Mouse (Mus musculus) spleen, adult 2 months (tissue): Measurements from ENCODE around the gene Rmnd5b. TPM values are rescaled to one million over a fixed set of nuclear protein-coding genes. Genes with fewer than 3 reads are reported as not detected.
"Not testable (repeated sequence)": the region's sequence is repeated elsewhere in the genome, so short reads cannot be mapped to it uniquely, and the experiment has no call there.

Experiments used
- DNase-seq, 2 experiments: peaks; one replicate each; pipeline versions ENCODE4 v3.0.0 to v3.0.0-alpha.2; 2012 to 2021; ENCODE audit warnings: low spot score in 2 of 2, low read depth in 1 of 2
- H3K27ac ChIP-seq: fragments of 200-500 bp; 2 replicates; pipeline ENCODE4 v1.5.1; 2012; ENCODE audit warnings: low read length, inconsistent platforms; ENCODE audit not compliant: insufficient read depth
- H3K27me3 ChIP-seq: fragments of 200-500 bp; 2 replicates; pipeline ENCODE4 v1.6.1; 2012; ENCODE audit warnings: mild to moderate bottlenecking, moderate library complexity, low read length, inconsistent platforms; ENCODE audit not compliant: control insufficient read depth, insufficient read depth
- H3K36me3 ChIP-seq: fragments of 200-500 bp; 2 replicates; pipeline ENCODE4 v1.6.1; 2012; ENCODE audit warnings: mild to moderate bottlenecking, low read length, inconsistent platforms; ENCODE audit not compliant: control insufficient read depth, insufficient read depth
- H3K4me1 ChIP-seq: fragments of 200-500 bp; 2 replicates; pipeline ENCODE4 v1.6.1; 2011; ENCODE audit warnings: inconsistent platforms; ENCODE audit not compliant: control insufficient read depth, insufficient read depth, insufficient read length
- H3K4me3 ChIP-seq: fragments of 200-500 bp; 2 replicates; pipeline ENCODE4 v1.5.1; 2011; ENCODE audit warnings: mild to moderate bottlenecking, inconsistent platforms; ENCODE audit not compliant: insufficient read depth, insufficient read length; ENCODE audit errors: extremely low read depth
- CTCF ChIP-seq: fragments of 200-500 bp; IDR thresholded peaks from 2 replicates; pipeline ENCODE4 v1.5.1; 2011; ENCODE audit warnings: mild to moderate bottlenecking, inconsistent platforms; ENCODE audit not compliant: insufficient read depth, insufficient read length, insufficient replicate concordance; ENCODE audit errors: extremely low read depth
- POLR2A ChIP-seq: fragments of 200-500 bp; IDR thresholded peaks from 2 replicates; pipeline ENCODE4 v1.6.1; 2011; ENCODE audit warnings: low read depth, low read length, inconsistent platforms
- WGBS: fragments of 180-500 bp; shearing (Covaris S2); methylation state at CpG from one replicate; pipeline ENCODE4 v1.1.7; 2018; 5-methylcytosine and 5-hydroxymethylcytosine counted together
- polyA plus RNA-seq: library from polyadenylated mRNA; depleted of rRNA; stranded (reverse); fragments of >200 nt; gene quantifications from 2 replicates; pipeline ENCODE4 v1.2.3, GENCODE M21; 2012

The Rmnd5b gene
- polyA plus RNA-seq, 1 experiment = 71.2 TPM

- Histone ChIP-seq H3K27ac (peak overlapping the region; percentile 92), H3K36me3 (no peaks in the 10 kb centered on the region), H3K4me1 (peaks cover 12% of the 10 kb centered on the region; the same call in 1 of the 2 replicates), H3K27me3 (no peaks in the 10 kb centered on the region), H3K4me3 (peak overlapping the region; percentile 61)
- no peak for DNase-seq
- TF ChIP-seq POLR2A = no peak
- WGBS = 8% methylated on average over 6 of the region's 6 CpGs
Measured at GRCm38 (mm10) chr11:51635127-51635524, 570 bp downstream of the Rmnd5b start.

- peaks cover 12% of the 10 kb centered on the region; the same call in 1 of the 2 replicates for H3K4me1 ChIP-seq
- H3K27ac ChIP-seq = no peak overlapping the region
- TF ChIP-seq CTCF (no peak), POLR2A (no peak)
- peaks cover 3% of the 10 kb centered on the region for H3K36me3 ChIP-seq
- 87% methylated on average over 3 of the region's 3 CpGs for WGBS
- H3K27me3 ChIP-seq = no peaks in the 10 kb centered on the region
- DNase-seq = no peak
- no peak overlapping the region for H3K4me3 ChIP-seq
Measured at GRCm38 (mm10) chr11:51633721-51634120, 2.0 kb downstream of the Rmnd5b start.

- H3K27ac ChIP-seq, DNase-seq, H3K27me3 ChIP-seq, H3K36me3 ChIP-seq, H3K4me3 ChIP-seq: not testable (repeated sequence)
- peaks cover 12% of the 10 kb centered on the region; the same call in 1 of the 2 replicates for H3K4me1 ChIP-seq
- 48% methylated on average over 7 of the region's 7 CpGs for WGBS
Measured at GRCm38 (mm10) chr11:51633200-51633599, 2.5 kb downstream of the Rmnd5b start.

- Histone ChIP-seq H3K36me3 (peaks cover 7% of the 10 kb centered on the region), H3K27ac (peak overlapping the region; percentile 22), H3K27me3 (no peaks in the 10 kb centered on the region), H3K4me1 (peaks cover 12% of the 10 kb centered on the region; the same call in 1 of the 2 replicates), H3K4me3 (no peak overlapping the region)
- 49% methylated on average over 6 of the region's 6 CpGs for WGBS
- DNase-seq = no peak
- TF ChIP-seq CTCF (no peak), POLR2A (no peak)
Measured at GRCm38 (mm10) chr11:51632130-51632753, 3.5 kb downstream of the Rmnd5b start.

GRCm38 (mm10) chr11:51629651-51630314, 5.9 kb downstream of the Rmnd5b start:
- no peak for DNase-seq
- Histone ChIP-seq H3K36me3 (peaks cover 18% of the 10 kb centered on the region), H3K27me3 (no peaks in the 10 kb centered on the region), H3K4me1 (peaks cover 9% of the 10 kb centered on the region; the same call in 1 of the 2 replicates), H3K4me3 (no peak overlapping the region), H3K27ac (no peak overlapping the region)
- TF ChIP-seq CTCF = no peak
- no peak for TF ChIP-seq POLR2A
- WGBS = 66% methylated on average over 15 of the region's 15 CpGs

GRCm38 (mm10) chr11:51627907-51628306, 7.8 kb downstream of the Rmnd5b start:
- TF ChIP-seq CTCF = no peak
- TF ChIP-seq POLR2A = no peak
- H3K27me3 ChIP-seq = no peaks in the 10 kb centered on the region
- H3K36me3 ChIP-seq = peaks cover 35% of the 10 kb centered on the region
- 87% methylated on average over 8 of the region's 8 CpGs for WGBS
- peaks cover 4% of the 10 kb centered on the region; the same call in 1 of the 2 replicates for H3K4me1 ChIP-seq
- no peak overlapping the region for H3K4me3 ChIP-seq
- DNase-seq = no peak
- no peak overlapping the region for H3K27ac ChIP-seq

GRCm38 (mm10) chr11:51627425-51627824, 8.3 kb downstream of the Rmnd5b start:
- Histone ChIP-seq H3K36me3 (peaks cover 38% of the 10 kb centered on the region), H3K27me3 (no peaks in the 10 kb centered on the region), H3K4me3 (no peak overlapping the region), H3K27ac (no peak overlapping the region), H3K4me1 (peaks cover 3% of the 10 kb centered on the region; the same call in 1 of the 2 replicates)
- no peak for DNase-seq
- 95% methylated on average over 9 of the region's 9 CpGs for WGBS
- no peak for TF ChIP-seq POLR2A
- no peak for TF ChIP-seq CTCF
